Mouse (Mus musculus): Measurements from ENCODE around the gene Borcs6. TPM values are rescaled to one million over a fixed set of nuclear protein-coding genes. Genes with fewer than 3 reads are reported as not detected.

Borcs6 gene
- polyA plus RNA-seq, 2 experiments: 12.3 to 15.2 TPM

DNA sequence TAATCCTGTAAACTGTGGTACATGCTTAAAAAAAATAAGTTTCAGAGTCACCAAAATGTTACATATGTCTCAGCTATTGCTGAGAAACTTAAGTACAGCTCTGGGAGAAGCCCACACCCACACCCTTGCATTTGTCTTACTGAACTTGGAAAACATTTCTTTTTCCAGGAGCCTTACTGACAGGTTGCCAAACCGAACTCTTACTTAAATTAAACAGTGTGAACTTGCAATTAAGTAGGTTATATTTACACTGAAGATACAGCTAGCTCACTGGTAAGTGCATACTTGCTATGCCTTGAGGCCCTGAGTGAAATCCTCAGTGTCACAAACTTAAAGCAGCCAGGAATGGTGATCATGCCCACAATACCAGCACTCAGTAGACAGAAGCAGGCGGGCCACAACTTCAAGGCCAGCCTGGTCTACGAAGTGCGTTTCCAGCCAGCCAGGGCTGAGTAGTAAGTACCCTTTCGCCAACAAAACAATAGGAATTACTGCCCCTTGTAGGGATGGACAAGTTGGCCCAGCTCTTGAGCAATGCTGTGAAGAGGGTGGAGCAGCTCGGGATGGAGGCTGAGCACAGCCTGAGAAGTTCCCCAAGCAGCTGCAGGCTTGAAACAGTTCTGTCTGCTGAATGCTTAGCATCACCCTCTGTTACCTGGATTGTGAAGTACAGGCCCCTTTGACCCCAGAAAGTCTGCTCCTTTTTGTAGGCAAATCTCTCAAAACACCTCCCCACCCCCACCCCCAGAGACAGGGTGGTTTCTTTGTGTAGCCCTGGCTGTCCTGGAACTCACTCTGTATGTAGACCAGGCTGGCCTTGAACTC, 14.6 kb downstream of the Borcs6 start:
- H3K27ac ChIP-seq (replicated peaks; ENCODE audit: low read depth, low read length): peak overlapping the region; percentile 90
- no peaks in the 10 kb centered on the region for H3K36me3 ChIP-seq (ENCODE audit: control insufficient read depth, insufficient read depth, low read length)
- peaks cover 22% of the 10 kb centered on the region for H3K4me1 ChIP-seq (ENCODE audit: control insufficient read depth, insufficient read depth, low read length)
- no peaks in the 10 kb centered on the region for H3K27me3 ChIP-seq (ENCODE audit: control insufficient read depth, insufficient read depth, low read length)
- no peak overlapping the region; the same call in 1 of the 2 replicates for H3K4me3 ChIP-seq (replicated peaks; ENCODE audit: low read length)
- H3K4me2 ChIP-seq (replicated peaks; ENCODE audit: low read depth, low read length, severe bottlenecking): peak overlapping the region; percentile 39; the same call in 1 of the 2 replicates
- no peak for ATAC-seq (ENCODE audit: low FRiP score, low read depth)
- no peak for DNase-seq (ENCODE audit: low spot score)
- H3K9me3 ChIP-seq (ENCODE audit: control insufficient read depth, low read length): no peaks in the 10 kb centered on the region
- no peak overlapping the region for H3K9ac ChIP-seq (ENCODE audit: low read depth, low read length, severe bottlenecking)
- no peak for TF ChIP-seq POLR2A (IDR thresholded peaks at IDR 0.05; ENCODE audit: borderline replicate concordance, extremely low read depth, insufficient read depth, insufficient read length)
- WGBS: 42% methylated on average over 6 of the region's 6 CpGs

DNA sequence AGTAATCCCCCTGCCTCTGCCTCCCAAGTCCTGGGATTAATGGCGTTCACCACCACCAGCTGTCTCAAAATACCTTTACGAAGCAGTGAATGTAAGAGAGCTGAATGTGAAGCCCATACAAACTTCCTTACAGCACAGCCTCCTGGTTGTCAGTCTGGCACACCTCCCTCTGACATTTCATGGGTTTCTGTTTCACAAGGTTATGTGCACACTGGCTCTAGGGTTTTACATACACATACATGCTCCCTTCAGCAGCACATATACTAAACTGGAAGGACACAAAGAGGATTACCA, 15.2 kb downstream of the Borcs6 start:
- Histone ChIP-seq H3K9me3 (ENCODE audit: control insufficient read depth, low read length) (no peaks in the 10 kb centered on the region), H3K4me3 (replicated peaks; ENCODE audit: low read length) (no peak overlapping the region), H3K27ac (replicated peaks; ENCODE audit: low read depth, low read length) (no peak overlapping the region), H3K9ac (ENCODE audit: low read depth, low read length, severe bottlenecking) (no peak overlapping the region), H3K4me1 (ENCODE audit: control insufficient read depth, insufficient read depth, low read length) (peaks cover 21% of the 10 kb centered on the region), H3K27me3 (ENCODE audit: control insufficient read depth, insufficient read depth, low read length) (no peaks in the 10 kb centered on the region), H3K36me3 (ENCODE audit: control insufficient read depth, insufficient read depth, low read length) (no peaks in the 10 kb centered on the region), H3K4me2 (replicated peaks; ENCODE audit: low read depth, low read length, severe bottlenecking) (no peak overlapping the region)
- ATAC-seq (ENCODE audit: low FRiP score, low read depth) (no peak), DNase-seq (ENCODE audit: low spot score) (no peak)
- WGBS: 49% methylated on average over 2 of the region's 2 CpGs
- TF ChIP-seq POLR2A (IDR thresholded peaks at IDR 0.05; ENCODE audit: borderline replicate concordance, extremely low read depth, insufficient read depth, insufficient read length): no peak

DNA sequence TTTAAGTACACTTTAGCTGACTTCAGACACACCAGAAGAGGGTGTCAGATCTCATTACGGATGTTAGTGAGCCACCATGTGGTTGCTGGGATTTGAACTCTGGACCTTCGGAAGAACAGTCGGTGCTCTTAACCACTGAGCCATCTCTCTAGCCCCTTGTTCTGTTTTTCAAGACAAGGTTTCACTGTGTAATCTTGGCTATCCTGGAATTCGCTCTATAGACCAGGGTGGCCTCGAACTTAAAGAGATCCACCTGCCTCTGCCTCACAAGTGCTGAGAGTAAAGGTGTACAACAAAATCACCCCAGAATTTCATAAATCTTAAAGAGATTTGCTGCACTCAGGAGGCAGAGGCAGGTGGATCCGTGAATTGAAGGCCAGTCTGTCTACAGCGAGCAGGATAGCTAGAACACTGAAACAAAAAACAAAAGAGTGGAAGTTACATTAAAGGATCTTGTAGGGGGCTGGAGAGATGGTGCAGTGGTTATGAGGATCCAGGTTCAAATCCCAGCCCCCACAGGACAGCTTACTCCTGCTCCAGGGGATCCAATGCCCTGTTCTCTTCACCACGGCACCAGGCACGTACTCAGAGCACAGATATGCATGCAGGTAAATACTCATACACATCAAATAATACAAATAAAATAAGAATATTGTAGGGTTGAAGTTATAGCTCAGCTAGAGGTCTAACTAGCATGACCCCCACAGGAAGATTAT, 16.4 kb downstream of the Borcs6 start:
- DNase-seq (ENCODE audit: low spot score) (no peak), ATAC-seq (ENCODE audit: low FRiP score, low read depth) (no peak)
- H3K27ac ChIP-seq (replicated peaks; ENCODE audit: low read depth, low read length): no peak overlapping the region
- H3K27me3 ChIP-seq (ENCODE audit: control insufficient read depth, insufficient read depth, low read length): no peaks in the 10 kb centered on the region
- no peak overlapping the region for H3K9ac ChIP-seq (ENCODE audit: low read depth, low read length, severe bottlenecking)
- H3K9me3 ChIP-seq (ENCODE audit: control insufficient read depth, low read length): no peaks in the 10 kb centered on the region
- WGBS: 59% methylated on average over 8 of the region's 9 CpGs
- no peak overlapping the region for H3K4me2 ChIP-seq (replicated peaks; ENCODE audit: low read depth, low read length, severe bottlenecking)
- TF ChIP-seq POLR2A (IDR thresholded peaks at IDR 0.05; ENCODE audit: borderline replicate concordance, extremely low read depth, insufficient read depth, insufficient read length): no peak
- H3K36me3 ChIP-seq (ENCODE audit: control insufficient read depth, insufficient read depth, low read length): no peaks in the 10 kb centered on the region
- H3K4me1 ChIP-seq (ENCODE audit: control insufficient read depth, insufficient read depth, low read length): peaks cover 17% of the 10 kb centered on the region
- no peak overlapping the region for H3K4me3 ChIP-seq (replicated peaks; ENCODE audit: low read length)

DNA sequence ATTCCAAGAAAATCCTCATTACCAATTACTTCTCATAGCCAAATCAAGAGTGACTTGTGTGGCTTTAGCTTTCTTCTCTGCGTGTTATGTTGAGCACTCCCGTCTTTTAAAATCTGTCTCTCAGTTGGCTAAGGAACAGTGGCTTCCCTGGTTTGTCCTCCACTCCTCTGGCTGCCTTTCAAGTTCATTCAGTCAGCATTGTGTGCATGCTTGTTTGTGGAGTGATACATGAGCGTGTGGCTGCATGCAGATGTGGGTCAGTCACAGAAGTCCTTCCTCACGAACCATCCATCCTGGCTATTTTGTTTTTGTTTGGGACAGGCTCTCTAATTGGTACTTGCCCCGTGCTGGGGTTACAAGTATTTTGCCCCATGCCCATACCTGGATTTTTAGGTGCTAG, 17.1 kb downstream of the Borcs6 start:
- Histone ChIP-seq H3K36me3 (ENCODE audit: control insufficient read depth, insufficient read depth, low read length) (no peaks in the 10 kb centered on the region), H3K4me1 (ENCODE audit: control insufficient read depth, insufficient read depth, low read length) (peaks cover 13% of the 10 kb centered on the region), H3K27ac (replicated peaks; ENCODE audit: low read depth, low read length) (no peak overlapping the region), H3K4me3 (replicated peaks; ENCODE audit: low read length) (no peak overlapping the region), H3K27me3 (ENCODE audit: control insufficient read depth, insufficient read depth, low read length) (no peaks in the 10 kb centered on the region), H3K9me3 (ENCODE audit: control insufficient read depth, low read length) (no peaks in the 10 kb centered on the region), H3K9ac (ENCODE audit: low read depth, low read length, severe bottlenecking) (no peak overlapping the region), H3K4me2 (replicated peaks; ENCODE audit: low read depth, low read length, severe bottlenecking) (no peak overlapping the region)
- DNase-seq (ENCODE audit: low spot score) (no peak), ATAC-seq (ENCODE audit: low FRiP score, low read depth) (no peak)
- no peak for TF ChIP-seq POLR2A (IDR thresholded peaks at IDR 0.05; ENCODE audit: borderline replicate concordance, extremely low read depth, insufficient read depth, insufficient read length)
- WGBS: 71% methylated on average over 5 of the region's 5 CpGs

DNA sequence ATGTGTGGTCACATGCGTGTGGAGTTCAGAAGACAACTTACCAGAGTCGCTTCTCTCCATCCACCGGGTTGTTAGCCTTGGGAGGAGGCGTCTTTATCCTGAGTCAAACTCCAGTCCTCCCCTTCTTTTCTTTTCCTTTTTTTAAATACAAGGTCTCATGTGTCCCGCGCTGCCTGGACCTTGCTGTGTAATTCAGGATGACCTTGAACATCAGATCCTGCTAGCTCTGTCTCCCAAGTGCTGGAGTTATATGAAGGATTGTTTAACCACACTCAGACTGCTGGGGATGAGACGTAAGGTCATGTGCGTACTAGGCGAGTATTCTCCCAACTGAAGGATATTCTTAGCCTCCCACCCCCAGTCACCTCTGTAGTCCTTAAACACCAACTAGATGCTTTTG, 17.8 kb downstream of the Borcs6 start:
- peaks cover 13% of the 10 kb centered on the region for H3K4me1 ChIP-seq (ENCODE audit: control insufficient read depth, insufficient read depth, low read length)
- no peaks in the 10 kb centered on the region for H3K36me3 ChIP-seq (ENCODE audit: control insufficient read depth, insufficient read depth, low read length)
- DNase-seq (ENCODE audit: low spot score): no peak
- WGBS: 89% methylated on average over 9 of the region's 9 CpGs
- no peaks in the 10 kb centered on the region for H3K27me3 ChIP-seq (ENCODE audit: control insufficient read depth, insufficient read depth, low read length)
- no peak for ATAC-seq (ENCODE audit: low FRiP score, low read depth)
- H3K9me3 ChIP-seq (ENCODE audit: control insufficient read depth, low read length): no peaks in the 10 kb centered on the region
- H3K4me2 ChIP-seq (replicated peaks; ENCODE audit: low read depth, low read length, severe bottlenecking): no peak overlapping the region
- TF ChIP-seq POLR2A (IDR thresholded peaks at IDR 0.05; ENCODE audit: borderline replicate concordance, extremely low read depth, insufficient read depth, insufficient read length): no peak
- H3K9ac ChIP-seq (ENCODE audit: low read depth, low read length, severe bottlenecking): no peak overlapping the region
- H3K4me3 ChIP-seq (replicated peaks; ENCODE audit: low read length): no peak overlapping the region
- no peak overlapping the region for H3K27ac ChIP-seq (replicated peaks; ENCODE audit: low read depth, low read length)

Measured in limb, embryonic 14.5 days (tissue).